Mouse (Mus musculus) layer of hippocampus, adult 18-20 months (tissue): ENCODE measurements around the gene Zc3h8. TPM values are rescaled to one million over a fixed set of nuclear protein-coding genes. Genes with fewer than 3 reads are reported as not detected.

Experiments used
- DNase-seq, 2 experiments: peaks; one replicate each; pipeline ENCODE4 v3.0.0; 2022; ENCODE audit warnings: low spot score in 2 of 2
- long read RNA-seq: library from polyadenylated mRNA; stranded (forward); transcript quantifications from one replicate; pipeline ENCODE4 v2.0.0, GENCODE M21; 2021
- total RNA-seq, 2 experiments: library from RNA; stranded (reverse); gene quantifications; 2 replicates each; pipeline ENCODE4 v1.2.3; 2021

Gene Zc3h8
- 1 to 10 TPM; 5.0 to 6.4 TPM for total RNA-seq
- long read RNA-seq, transcript Zc3h8-201 (9 exons, 1,624 nt), result major isoform, 8 of 17 reads
- long read RNA-seq, partial matches to known transcripts, result 3 of 17 reads
- long read RNA-seq, other reads (novel, unspliced or antisense), result 6 of 17 reads

DNA sequence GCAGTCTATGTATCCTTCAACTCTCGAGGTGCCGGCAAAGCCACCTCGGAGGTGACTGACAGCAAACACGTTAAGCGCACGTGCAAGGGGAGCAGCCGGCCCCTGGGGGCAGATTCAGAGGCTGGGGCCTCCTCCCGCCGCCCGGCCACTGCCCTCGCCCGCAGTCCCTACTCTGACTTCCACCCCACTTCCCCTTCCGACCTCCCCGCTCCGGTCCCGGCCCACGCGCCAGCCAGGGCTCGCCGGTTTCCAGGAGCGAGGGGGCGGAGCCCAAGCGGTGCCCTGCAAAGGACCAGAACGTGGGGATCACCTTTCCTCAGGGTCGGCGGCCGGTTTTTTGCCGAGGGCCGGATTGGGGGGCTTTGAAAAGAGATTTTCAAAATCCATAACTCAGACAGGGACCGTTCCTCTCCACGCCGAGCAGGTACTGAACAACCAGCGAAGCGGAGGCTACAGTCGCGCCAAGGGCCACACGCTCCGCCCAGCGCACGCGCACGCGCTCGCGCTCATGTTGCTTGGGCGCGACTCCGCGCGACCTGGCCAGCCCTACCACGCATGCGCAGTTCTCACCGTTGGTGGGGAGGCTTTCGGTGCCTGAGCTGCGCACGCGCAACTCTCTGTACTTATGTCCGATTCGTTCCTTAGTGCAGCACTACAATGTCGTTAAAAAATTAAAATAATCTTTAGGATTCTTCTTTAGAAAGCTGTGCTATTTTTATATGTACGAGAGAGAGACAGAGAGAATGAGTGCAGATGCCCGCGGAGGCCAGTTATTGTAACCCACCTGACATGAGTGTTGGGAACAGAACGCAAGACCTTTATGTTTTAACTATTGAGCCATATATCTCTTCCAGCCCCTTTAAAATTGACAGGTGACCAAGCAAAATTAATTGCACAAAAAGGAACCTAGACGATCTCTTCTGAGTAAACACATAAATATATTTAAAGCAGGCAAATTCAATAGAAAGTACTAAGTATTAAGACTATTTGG, at the start of gene Zc3h8:
TSS of gene Zc3h8 (minus strand) at position 540 of the 991 bp plus-strand sequence.
- DNase-seq, result peak; percentile 95 to 98

DNA sequence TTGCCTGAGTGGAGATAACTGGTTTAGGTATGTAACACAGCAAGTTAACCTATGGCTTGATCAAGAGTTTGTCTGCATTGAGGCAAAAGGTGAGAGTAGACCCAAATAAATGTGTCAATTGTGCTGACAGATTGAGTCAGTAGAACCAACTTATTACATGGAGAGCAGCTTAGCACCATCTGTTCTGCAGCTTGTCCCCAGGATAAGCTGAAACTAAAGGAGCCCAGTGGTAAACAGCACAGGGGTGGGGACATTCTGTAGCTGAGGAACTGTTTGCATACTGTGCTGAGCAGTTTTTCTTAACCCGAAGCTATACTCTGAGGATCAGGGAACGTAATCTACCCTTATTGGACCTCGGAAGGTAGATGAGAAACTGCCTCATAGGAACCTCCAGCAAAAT, 40.9 kb upstream of the Zc3h8 start:
- DNase-seq, result peak; percentile 13 to 63

DNA sequence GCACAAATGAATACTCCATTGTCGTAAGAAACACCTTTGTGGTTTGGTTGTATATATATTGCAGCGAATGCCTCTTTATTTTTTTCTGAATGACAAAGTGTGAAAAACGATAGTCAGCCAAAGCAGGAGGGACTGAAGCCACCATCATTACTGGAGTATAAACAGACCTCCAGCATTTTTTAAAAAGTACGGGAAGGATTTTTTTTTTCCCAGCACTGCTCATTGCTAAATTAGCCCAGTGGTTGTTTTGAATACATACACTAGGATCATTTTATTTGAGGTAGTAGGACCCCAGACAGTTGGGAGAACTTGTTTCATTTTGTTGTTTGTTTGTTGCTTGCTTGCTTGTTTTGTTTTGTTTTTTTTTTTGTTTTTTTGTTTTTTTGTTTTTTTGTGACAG, 31.7 kb upstream of the Zc3h8 start:
- DNase-seq, result no peak

DNA sequence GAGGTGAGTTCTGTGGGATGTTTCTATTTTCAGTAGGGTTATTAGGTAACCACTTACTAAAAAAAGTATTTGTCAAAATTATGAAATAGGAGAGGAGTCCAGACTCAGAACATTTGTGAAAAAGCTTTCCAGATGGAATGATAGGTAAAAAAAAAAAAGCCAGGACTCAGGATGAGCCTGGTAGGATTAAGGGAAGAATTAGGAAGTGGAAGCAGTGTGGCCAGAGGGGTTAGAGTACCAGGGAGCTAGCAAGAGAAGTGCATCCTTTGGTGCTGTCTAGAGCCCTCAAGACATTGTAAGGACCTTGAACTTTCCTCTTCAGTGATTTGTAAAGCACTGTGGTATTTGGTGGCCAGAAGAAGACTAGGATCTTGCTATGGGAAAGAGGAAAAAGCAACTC, 28.4 kb upstream of the Zc3h8 start:
- no peak for DNase-seq

DNA sequence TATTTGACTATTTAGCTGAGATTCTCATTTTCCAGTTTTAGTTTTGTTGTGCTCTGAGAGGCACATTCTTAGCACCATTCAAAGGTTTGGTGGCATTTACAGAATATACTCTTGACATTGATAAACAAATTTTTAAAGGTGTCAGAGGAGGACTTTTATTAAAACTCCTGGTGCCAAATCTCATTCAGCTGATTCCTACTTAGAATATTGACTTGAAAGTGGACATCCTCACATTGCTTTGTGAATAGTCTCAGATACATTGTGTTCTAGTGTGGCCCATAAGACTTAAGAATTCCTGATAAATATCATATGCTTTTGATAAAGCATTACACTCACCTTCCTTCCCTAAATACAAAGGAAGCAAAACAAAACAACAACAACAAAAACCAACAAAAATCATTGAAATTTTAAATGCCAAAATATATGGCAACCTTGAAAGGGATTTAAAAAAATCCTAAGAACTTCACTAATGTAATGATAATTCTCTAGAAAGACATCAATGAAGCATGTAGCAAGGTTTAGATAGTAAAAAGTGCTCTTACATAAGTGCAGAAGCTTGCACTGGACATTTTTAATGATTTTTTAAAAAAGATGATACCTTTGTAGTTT, 24.7 kb upstream of the Zc3h8 start:
- no peak for DNase-seq

DNA sequence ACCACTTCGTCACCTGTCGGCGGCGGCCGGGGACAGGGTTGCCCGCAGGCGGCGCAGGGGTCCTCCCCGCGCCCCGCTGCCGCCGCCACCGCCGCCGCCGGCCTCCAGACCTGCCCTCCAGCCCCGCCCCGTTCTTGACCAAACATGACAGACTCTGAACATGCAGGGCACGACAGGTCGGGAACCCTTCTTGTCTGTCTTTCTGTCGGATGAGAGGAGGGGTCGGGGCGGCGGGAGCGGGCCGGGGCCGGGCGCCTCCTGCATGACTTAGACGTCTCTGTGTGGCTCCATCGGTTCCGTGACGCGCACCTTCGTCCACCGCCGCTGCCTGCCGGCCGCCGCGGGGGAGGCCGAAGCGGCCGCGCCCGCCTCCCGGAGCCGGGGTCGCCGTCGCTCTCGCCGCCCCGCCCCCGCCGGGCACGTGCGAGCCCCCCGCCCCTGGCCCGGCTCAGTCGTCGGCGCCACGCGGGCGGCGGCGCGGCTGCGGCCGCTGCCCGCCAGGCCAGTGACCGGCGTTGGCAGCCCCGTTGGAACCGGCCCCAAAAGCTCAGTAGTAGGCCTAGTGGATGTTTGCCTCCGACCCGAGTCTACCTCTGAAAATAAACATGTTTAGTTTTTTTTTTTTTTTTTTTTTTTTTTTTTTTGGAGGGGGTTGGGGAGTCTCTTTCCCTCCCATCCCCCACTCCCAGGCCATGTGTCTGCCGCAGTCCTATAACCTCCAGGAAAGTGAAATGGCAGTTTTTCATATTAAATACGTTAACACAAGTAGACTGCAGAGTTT, 24.0 kb upstream of the Zc3h8 start, which contains the start of gene Gm10762:
TSS of gene Gm10762 (minus strand) at position 65 of the 781 bp plus-strand sequence.
- DNase-seq, result peak; percentile 37 to 49

DNA sequence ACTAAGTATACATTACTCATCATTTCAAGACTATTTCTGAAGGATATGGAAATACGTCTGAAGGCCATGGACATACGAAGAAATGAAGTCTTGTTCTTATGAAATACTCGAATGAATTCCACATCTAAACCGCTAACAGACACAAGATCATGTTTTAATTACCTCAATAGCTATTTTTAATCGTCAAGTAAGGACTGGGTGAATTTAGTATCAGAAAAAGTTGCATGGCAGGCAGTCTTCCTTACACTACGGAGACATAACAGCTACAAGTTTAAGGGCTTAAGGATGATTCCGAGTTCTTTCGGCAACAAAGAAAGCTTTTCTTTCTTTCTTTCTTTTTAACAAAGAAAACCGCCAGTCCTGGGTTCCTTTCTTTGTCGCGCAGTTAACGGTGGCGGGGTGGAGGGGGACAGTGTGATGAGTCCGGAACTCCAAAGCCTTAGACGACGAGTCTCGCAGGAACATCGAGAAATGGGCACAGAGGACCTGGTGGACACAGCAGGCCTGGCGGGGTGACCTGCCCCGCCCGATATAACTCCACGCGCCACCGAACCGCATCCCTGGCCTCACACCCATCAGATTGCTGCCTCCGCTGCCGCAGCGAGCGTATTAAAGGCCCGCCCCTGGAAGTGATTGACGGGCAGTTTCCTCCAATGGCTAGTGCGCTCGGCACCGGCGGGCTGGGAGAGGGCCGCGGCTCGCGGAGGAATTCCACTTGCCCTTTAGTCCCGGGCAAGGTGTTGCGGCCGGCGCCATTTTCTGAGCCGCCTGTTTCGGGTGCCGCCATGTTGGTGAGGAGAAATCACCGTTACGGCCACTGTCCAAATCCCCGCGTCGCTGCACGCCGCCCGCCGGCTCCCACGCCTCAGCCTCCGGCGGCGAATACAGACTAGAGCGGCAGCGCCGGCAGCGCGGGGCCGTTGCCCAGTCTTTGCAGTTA, 23.0 kb upstream of the Zc3h8 start, which contains the start of gene Zc3h6:
TSS of gene Zc3h6 (plus strand) at position 762 of the 940 bp plus-strand sequence.
- peak; percentile 98 to 99 for DNase-seq

DNA sequence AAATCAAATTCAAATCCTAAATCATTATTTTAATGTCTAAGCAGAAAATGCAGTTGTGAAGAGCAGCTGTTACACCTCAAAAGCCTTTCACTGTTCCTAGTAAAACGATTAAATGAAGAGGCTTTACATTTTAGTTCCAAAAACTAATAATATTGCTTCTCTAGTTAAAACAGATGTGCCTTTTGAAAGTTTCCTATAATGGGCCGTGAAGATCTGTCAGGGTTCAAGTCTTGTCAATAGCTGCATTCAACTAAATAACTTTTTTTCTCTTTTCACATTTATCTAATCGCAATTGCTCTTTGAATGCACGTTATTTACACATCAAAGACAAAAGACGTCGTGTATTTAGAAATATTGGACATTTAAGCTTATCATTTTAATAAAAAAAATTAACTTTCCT, 22.4 kb upstream of the Zc3h8 start:
- DNase-seq, result no peak

DNA sequence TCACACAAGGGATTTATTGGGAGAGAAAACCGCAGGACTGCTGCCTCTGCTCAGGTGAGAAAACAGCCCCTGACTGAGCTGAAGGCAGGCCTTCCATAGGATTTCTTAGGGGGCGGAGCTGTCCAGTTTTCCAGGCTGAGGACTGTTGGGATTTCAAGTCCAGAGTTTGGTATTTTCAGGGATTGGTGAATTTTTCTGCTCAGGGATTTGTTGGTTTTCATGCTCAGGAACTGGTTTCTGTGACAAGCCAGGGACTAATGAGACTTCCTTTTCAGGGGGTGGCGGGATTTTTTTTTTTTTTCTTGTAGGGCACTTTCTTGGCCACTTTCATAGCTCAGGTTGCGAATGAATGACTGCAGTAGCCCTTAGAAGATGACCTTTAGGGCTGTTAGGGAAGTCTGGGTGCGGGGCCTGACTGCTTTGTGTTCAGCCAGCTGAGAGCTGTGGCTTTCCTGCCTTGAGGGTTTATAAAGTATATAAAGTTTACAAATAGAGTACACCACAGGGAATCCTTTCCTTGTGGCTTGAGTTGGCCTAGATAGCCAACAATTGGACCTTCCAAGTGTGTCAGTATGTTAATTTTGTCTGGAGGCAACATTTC, 21.7 kb upstream of the Zc3h8 start:
- no peak for DNase-seq

DNA sequence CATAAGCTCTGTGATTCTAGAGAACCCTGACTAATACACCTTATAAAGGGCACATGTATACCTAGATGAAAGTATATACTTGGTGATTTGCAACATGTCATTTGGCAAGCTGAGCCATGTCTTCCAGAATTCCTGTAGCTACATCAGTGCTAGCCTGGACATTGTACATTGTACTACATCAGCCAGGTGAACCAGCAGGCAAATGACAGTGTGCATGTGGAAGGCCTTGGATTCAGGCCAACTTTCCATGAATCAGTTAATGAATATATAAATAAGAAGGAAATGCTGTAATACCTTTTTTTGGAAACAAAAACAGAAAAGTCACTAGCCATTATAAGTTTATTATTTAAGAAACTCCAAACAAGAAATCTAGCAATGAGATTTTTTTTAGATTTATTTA, 10.3 kb upstream of the Zc3h8 start:
- no peak for DNase-seq

DNA sequence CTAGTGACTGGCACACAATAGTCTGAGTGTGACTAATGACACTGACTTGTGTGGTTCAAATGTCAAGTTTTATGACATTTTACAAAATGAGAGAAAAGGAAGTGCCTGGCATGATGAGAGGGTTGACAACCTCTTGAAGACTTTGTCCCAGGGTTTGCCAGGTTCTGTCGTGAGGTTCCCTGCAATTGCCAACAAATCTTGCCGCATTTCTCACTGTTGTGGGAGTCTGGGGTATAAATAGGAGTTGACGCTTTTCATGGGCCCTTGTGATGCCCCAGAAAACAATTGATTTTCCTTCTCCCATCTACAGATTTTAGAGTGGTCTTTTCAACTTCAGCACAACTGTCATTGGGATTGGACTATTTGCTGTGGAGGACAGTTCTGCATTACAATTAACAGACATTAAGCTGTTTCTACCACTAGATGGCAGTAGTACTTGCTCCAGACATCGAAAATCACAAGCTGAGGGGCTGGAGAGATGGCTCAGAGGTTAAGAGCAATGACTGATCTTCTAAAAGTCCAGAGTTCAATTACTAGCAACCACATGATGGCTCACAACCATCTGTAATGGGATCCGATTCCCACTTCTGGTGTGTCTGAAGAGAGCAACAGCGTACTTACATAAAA, 4.2 kb upstream of the Zc3h8 start:
- peak in 1 of 2 experiments; percentile 62 for DNase-seq

DNA sequence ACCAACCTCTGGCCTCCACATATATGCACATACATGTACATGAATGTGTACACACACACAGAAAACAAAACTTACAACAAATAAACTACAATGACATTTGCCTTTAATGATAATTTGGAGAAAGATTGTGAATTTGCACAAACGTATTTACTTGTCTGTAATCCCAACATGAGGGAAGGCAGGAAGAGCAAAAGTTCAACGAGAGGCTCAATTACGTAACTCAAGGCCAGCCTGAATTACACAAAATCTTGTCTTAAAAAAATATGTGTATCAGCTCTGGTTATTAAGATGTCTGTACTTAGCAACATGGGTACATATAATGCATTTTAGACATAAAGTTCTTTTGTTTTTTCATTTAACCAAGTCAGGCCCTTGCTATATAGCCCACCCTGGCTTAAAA, 7.6 kb downstream of the Zc3h8 start:
- DNase-seq, result no peak

DNA sequence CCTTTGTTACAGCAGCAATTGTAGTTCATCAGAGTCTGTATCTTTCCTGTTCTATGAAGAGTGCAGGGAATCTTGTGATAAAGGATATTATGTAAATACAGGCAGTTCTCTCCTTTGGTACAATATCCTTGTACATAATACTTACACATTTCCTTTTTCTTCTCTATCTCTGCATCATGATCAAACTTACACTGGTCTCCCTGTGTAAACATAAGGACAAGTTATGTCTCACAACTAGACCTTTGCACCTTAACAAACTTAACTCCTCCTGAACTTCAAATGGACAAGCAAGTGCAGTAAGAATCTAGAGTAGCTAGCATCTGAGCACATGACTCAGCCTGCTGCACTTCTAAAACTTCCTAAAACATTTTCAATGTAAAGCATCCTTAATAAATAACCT, 13.2 kb downstream of the Zc3h8 start:
- no peak for DNase-seq

DNA sequence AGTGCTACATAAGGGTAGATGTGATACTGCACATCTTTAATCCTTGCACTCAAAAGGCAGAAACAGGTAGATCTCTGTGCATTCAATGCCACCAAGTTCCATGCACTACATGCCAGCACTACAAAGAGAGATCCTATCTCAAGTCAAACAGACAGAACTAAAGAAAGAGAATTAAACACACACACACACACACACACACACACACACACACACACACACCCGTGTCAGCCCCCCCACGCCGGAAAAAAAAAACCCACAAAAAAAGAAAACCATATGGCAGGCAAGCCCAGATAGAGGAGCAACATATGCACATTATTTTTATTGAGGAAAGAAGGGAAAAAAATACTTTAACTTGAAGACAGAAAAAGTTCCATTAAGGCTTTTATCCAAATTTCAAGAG, 15.4 kb downstream of the Zc3h8 start:
- peak in 1 of 2 experiments; percentile 18 for DNase-seq

DNA sequence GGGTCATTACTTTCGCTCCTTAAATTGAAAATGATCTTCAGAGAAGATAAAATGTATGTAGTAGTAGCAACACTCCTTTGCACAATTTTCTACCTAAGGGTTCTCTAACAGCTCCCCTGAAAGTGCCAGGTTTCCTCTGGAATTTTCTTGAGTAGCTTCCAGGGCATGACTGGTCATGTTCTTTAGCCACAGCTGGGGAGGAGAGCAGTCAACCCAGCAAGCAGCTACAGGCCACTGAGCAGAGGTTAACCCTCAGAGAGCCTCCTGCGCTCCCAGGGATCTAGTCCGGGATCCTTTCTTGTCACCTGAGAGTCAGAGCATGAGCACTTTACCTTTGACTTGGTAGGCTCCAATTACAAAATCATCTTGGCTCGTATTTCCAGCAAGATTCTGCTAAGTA, 19.1 kb downstream of the Zc3h8 start:
- DNase-seq, result no peak

DNA sequence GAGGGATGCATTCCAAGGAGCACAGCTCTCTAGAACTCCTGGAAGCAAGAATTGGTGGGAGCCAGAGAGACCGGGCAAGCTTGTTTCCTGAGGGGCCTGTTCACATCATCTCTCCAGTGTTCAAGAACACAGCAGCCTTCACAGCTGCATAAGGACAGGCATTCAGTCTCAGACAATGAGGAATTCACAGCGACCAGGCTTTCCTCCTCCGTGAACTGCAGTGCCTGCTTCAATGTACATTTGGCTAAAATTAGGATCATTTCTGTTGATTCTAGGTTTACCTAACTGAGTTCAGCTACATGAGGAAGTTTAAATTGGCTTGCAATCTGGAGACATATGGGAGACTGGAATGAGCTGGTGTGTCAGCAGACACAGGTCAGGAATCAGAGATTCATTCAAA, 27.3 kb downstream of the Zc3h8 start:
- no peak for DNase-seq

DNA sequence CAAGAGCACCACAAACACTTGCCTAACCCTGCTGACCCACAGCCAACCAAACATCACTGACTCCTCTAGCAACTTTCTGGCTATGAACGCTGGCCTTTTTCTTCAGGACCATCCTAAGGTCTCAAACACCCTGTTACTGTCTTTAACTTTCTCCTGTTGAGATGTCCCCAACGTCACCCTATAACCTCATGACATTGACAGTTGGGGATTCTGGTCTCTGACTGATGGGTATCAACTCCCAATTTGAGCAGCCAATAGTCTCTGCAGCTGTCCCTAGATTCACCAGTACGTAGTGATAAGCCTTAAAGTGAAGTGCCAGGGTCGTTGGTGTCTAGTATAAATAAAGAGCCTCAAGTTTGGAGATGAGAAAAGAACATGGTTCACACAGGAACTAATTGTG, 28.9 kb downstream of the Zc3h8 start:
- no peak for DNase-seq

DNA sequence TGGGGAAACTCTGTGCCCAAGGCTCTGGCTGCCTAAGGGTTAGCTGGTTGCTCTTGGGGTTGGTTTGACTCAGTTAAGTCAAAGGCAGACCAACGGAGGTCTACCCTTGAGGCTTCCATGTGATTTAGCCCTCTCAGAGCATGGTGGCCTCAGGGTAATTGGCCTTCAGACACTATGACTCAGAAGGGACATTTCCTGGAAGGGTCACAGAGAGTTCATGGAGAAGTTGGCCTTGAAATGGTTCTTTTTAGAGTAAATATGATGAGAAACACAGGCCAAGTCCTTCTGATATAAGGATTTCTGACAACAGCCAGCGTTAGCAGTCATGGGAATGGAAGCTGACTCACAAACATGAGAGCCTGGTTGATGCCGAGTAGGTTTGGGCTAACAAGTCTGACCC, 40.2 kb downstream of the Zc3h8 start:
- DNase-seq, result no peak

DNA sequence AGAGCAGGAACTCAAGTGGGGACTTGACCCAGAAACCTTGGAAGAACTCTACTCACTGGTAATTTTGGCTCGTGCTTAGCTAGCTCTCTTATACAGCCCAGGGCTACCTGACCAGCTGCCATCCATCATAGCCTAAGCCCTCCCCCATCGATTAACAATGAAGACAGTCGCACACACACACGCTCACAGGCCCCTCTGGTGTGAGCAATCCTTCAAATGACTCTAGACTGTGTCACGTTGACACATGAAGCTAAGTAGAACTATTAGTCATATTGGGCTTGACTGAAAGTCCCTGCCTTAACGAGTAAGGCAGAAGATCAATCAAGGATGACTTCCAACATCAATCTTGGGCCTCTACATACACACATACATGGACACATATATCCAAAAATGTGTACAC, 41.0 kb downstream of the Zc3h8 start:
- DNase-seq, result no peak
